In the genomic region with DNA sequence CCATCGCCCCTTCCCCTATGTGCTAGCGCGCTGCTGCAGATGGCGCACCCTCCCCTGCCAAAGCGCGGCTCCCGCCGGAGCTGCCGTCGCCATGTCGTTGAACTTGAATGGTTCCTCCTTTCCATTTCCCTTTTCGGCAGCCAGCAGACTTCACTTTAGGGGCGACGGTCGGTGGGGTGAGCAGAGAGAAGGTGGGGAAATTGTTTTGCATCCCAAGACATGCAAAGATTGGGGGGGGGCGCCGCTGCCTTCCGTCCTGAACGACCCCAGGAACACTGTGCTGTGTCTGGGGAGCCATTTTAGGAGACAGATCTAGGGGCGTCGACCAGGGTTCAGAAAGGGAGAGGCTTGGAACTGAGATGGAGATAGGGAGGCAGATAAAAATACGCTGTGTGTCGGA, we compare ENCODE assay signal across 13 mouse cellular contexts. TPM values are rescaled to one million over a fixed set of nuclear protein-coding genes. Genes with fewer than 3 reads are reported as not detected.
DNase-seq lines count a peak whose midpoint lies in the region; ATAC-seq lines count a peak whose summit lies in the region.
"Had no signal": no experiment of that assay in that cellular context is flagged by ENCODE, and none has a peak within 500 bp of the region (broad histone marks: within the 10 kb centered on the region; RNA-seq: fewer than 3 reads in every experiment).

No protein-coding gene starts in this region.

- H3K27me3 ChIP-seq in embryonic facial prominence, embryonic 12.5 days: peaks cover 98% of the 10 kb centered on the region
- peaks cover 100% of the 10 kb centered on the region for H3K27me3 ChIP-seq in embryonic facial prominence, embryonic 10.5 days (replicated peaks; ENCODE audit: low read depth, poor library complexity, severe bottlenecking)
- H3K27me3 ChIP-seq in limb, embryonic 11.5 days (ENCODE audit: control insufficient read depth, insufficient read depth, low read length): peaks cover 20% of the 10 kb centered on the region
- peaks cover 87% of the 10 kb centered on the region for H3K27me3 ChIP-seq in neural tube, embryonic 15.5 days (replicated peaks)

- ATAC-seq in embryonic facial prominence, embryonic 12.5 days (ENCODE audit: insufficient number of reproducible peaks, insufficient read depth, low FRiP score, low TSS enrichment): no peak
- ATAC-seq in limb, embryonic 11.5 days (ENCODE audit: insufficient number of reproducible peaks, low FRiP score, low TSS enrichment, low read depth): no peak
- no peak for ATAC-seq in neural tube, embryonic 15.5 days (ENCODE audit: low FRiP score)
- no peak for ATAC-seq in megakaryocyte-erythroid progenitor cell, adult 5-6 weeks (replicated peaks; ENCODE audit: low FRiP score, low TSS enrichment, poor library complexity, severe bottlenecking)
- ATAC-seq: forebrain, embryonic 14.5 days had no signal

- no peak overlapping the region for H3K4me3 ChIP-seq in embryonic facial prominence, embryonic 12.5 days
- H3K4me3 ChIP-seq in embryonic facial prominence, embryonic 10.5 days: no peak overlapping the region
- peak overlapping the region; percentile 77 for H3K4me3 ChIP-seq in limb, embryonic 11.5 days (ENCODE audit: low read depth, low read length)
- H3K4me3 ChIP-seq in neural tube, embryonic 15.5 days (replicated peaks): peak overlapping the region; percentile 46

- no peaks in the 10 kb centered on the region for H3K9me3 ChIP-seq in embryonic facial prominence, embryonic 12.5 days
- H3K9me3 ChIP-seq in embryonic facial prominence, embryonic 10.5 days: no peaks in the 10 kb centered on the region
- H3K9me3 ChIP-seq in limb, embryonic 11.5 days (ENCODE audit: control insufficient read depth, low read length): no peaks in the 10 kb centered on the region
- no peaks in the 10 kb centered on the region for H3K9me3 ChIP-seq in neural tube, embryonic 15.5 days (replicated peaks)

- H3K4me1 ChIP-seq in embryonic facial prominence, embryonic 12.5 days: peaks cover 18% of the 10 kb centered on the region
- H3K4me1 ChIP-seq in embryonic facial prominence, embryonic 10.5 days: peaks cover 20% of the 10 kb centered on the region
- peaks cover 18% of the 10 kb centered on the region for H3K4me1 ChIP-seq in limb, embryonic 11.5 days (ENCODE audit: control insufficient read depth, insufficient read depth, low read length)
- peaks cover 21% of the 10 kb centered on the region for H3K4me1 ChIP-seq in neural tube, embryonic 15.5 days

- H3K27ac ChIP-seq in embryonic facial prominence, embryonic 12.5 days: no peak overlapping the region
- H3K27ac ChIP-seq in embryonic facial prominence, embryonic 10.5 days (replicated peaks): no peak overlapping the region
- peak overlapping the region; percentile 95 for H3K27ac ChIP-seq in limb, embryonic 11.5 days (replicated peaks; ENCODE audit: low read depth, low read length)
- peak overlapping the region; percentile 81 for H3K27ac ChIP-seq in neural tube, embryonic 15.5 days (replicated peaks)
- H3K27ac ChIP-seq: liver, embryonic 14.5 days had no signal

- WGBS in embryonic facial prominence, embryonic 12.5 days: under 1% methylated on average over 23 of the region's 23 CpGs
- under 1% methylated on average over 23 of the region's 23 CpGs for WGBS in embryonic facial prominence, embryonic 10.5 days
- WGBS in limb, embryonic 11.5 days: under 1% methylated on average over 23 of the region's 23 CpGs
- WGBS in neural tube, embryonic 15.5 days: under 1% methylated on average over 23 of the region's 23 CpGs

- no peak for DNase-seq in embryonic facial prominence, embryonic 10.5 days (ENCODE audit: low spot score)
- DNase-seq in kidney, postnatal 10 days: peak; percentile 50
- no peak for DNase-seq in kidney, adult 11 months
- DNase-seq in limb, embryonic 11.5 days (ENCODE audit: low spot score): peak; percentile 69
- DNase-seq in right cerebral cortex, postnatal 4 days: no peak
- DNase-seq: gastrocnemius, postnatal 10 days had no signal

- H3K36me3 ChIP-seq in embryonic facial prominence, embryonic 12.5 days: no peaks in the 10 kb centered on the region
- no peaks in the 10 kb centered on the region for H3K36me3 ChIP-seq in embryonic facial prominence, embryonic 10.5 days (replicated peaks)
- H3K36me3 ChIP-seq in limb, embryonic 11.5 days (ENCODE audit: control insufficient read depth, insufficient read depth, low read length): no peaks in the 10 kb centered on the region
- no peaks in the 10 kb centered on the region for H3K36me3 ChIP-seq in neural tube, embryonic 15.5 days

- H3K9ac ChIP-seq in embryonic facial prominence, embryonic 12.5 days: no peak overlapping the region
- peak overlapping the region; percentile 97 for H3K9ac ChIP-seq in limb, embryonic 11.5 days (ENCODE audit: low read length)
- 0 out of 2 replicates have a peak overlapping the region, but pooled peaks have one; percentile 15 for H3K9ac ChIP-seq in neural tube, embryonic 15.5 days (replicated peaks)
- H3K9ac ChIP-seq: liver, embryonic 14.5 days had no signal

- H3K4me2 ChIP-seq in embryonic facial prominence, embryonic 12.5 days (replicated peaks): 0 out of 2 replicates have a peak overlapping the region, but pooled peaks have one; percentile 5
- peak overlapping the region; percentile 47 for H3K4me2 ChIP-seq in limb, embryonic 11.5 days (ENCODE audit: low read depth, severe bottlenecking)
- H3K4me2 ChIP-seq in neural tube, embryonic 15.5 days: peak overlapping the region; percentile 53

RNA-seq across cellular contexts. Expression of a gene that starts 0.6 kb away (rescaled TPM):
- polyA plus RNA-seq in embryonic facial prominence, embryonic 12.5 days (2016; fragmentation: Nextera tagmentation; extraction: Ambion mirVana): not detected in 2 replicates
- not detected in 2 replicates for polyA plus RNA-seq in embryonic facial prominence, embryonic 10.5 days (2016; fragmentation: Nextera tagmentation; extraction: Ambion mirVana)
- 59.6 and 64.4 TPM in 2 replicates for polyA plus RNA-seq in limb, embryonic 11.5 days (2014; fragmentation: Nextera tagmentation; extraction: Ambion mirVana)
- 4.1 and 9.2 TPM in 2 replicates for polyA plus RNA-seq in neural tube, embryonic 15.5 days (2015; fragmentation: Nextera tagmentation; extraction: Ambion mirVana)
- not detected in 2 replicates for total RNA-seq in megakaryocyte-erythroid progenitor cell, adult 5-6 weeks (2014; fragmentation: Nextera tagmentation)
- total RNA-seq in megakaryocyte-erythroid progenitor cell, adult 5-6 weeks (2017): not detected in 2 replicates
- total RNA-seq: MEL had no signal
- polyA plus RNA-seq: forebrain, embryonic 14.5 days; hindbrain, embryonic 11.5 days had no signal

RNA-seq across cellular contexts. Expression of a gene that starts 5.2 kb away (rescaled TPM):
- polyA plus RNA-seq in embryonic facial prominence, embryonic 12.5 days (2016; fragmentation: Nextera tagmentation; extraction: Ambion mirVana): 0.11 TPM in 1 of 2 replicates, not detected in the other
- not detected in 2 replicates for polyA plus RNA-seq in embryonic facial prominence, embryonic 10.5 days (2016; fragmentation: Nextera tagmentation; extraction: Ambion mirVana)
- polyA plus RNA-seq in limb, embryonic 11.5 days (2014; fragmentation: Nextera tagmentation; extraction: Ambion mirVana): 80.7 and 82.2 TPM in 2 replicates
- polyA plus RNA-seq in neural tube, embryonic 15.5 days (2015; fragmentation: Nextera tagmentation; extraction: Ambion mirVana): 0.38 and 0.43 TPM in 2 replicates
- not detected in 2 replicates for total RNA-seq in megakaryocyte-erythroid progenitor cell, adult 5-6 weeks (2014; fragmentation: Nextera tagmentation)
- not detected in 2 replicates for total RNA-seq in megakaryocyte-erythroid progenitor cell, adult 5-6 weeks (2017)
- total RNA-seq: gastrocnemius, postnatal 10 days; MEL had no signal
- polyA plus RNA-seq: forebrain, embryonic 14.5 days; hindbrain, embryonic 11.5 days had no signal

RNA-seq across cellular contexts. Expression of a gene that starts 11.7 kb away (rescaled TPM):
- not detected in 2 replicates for polyA plus RNA-seq in embryonic facial prominence, embryonic 12.5 days (2016; fragmentation: Nextera tagmentation; extraction: Ambion mirVana)
- not detected in 2 replicates for polyA plus RNA-seq in embryonic facial prominence, embryonic 10.5 days (2016; fragmentation: Nextera tagmentation; extraction: Ambion mirVana)
- 52.0 and 55.0 TPM in 2 replicates for polyA plus RNA-seq in limb, embryonic 11.5 days (2014; fragmentation: Nextera tagmentation; extraction: Ambion mirVana)
- polyA plus RNA-seq in neural tube, embryonic 15.5 days (2015; fragmentation: Nextera tagmentation; extraction: Ambion mirVana): 61.8 and 83.6 TPM in 2 replicates
- not detected in 2 replicates for total RNA-seq in megakaryocyte-erythroid progenitor cell, adult 5-6 weeks (2014; fragmentation: Nextera tagmentation)
- 0.65 TPM in 1 of 2 replicates, not detected in the other for total RNA-seq in megakaryocyte-erythroid progenitor cell, adult 5-6 weeks (2017)
- total RNA-seq: MEL had no signal
- polyA plus RNA-seq: forebrain, embryonic 14.5 days; hindbrain, embryonic 11.5 days had no signal

RNA-seq across cellular contexts. Expression of a gene that starts 11.9 kb away (rescaled TPM):
- polyA plus RNA-seq in embryonic facial prominence, embryonic 12.5 days (2016; fragmentation: Nextera tagmentation; extraction: Ambion mirVana): not detected in 2 replicates
- not detected in 2 replicates for polyA plus RNA-seq in embryonic facial prominence, embryonic 10.5 days (2016; fragmentation: Nextera tagmentation; extraction: Ambion mirVana)
- 55.3 and 59.8 TPM in 2 replicates for polyA plus RNA-seq in limb, embryonic 11.5 days (2014; fragmentation: Nextera tagmentation; extraction: Ambion mirVana)
- polyA plus RNA-seq in neural tube, embryonic 15.5 days (2015; fragmentation: Nextera tagmentation; extraction: Ambion mirVana): 0.14 and 0.20 TPM in 2 replicates
- total RNA-seq in megakaryocyte-erythroid progenitor cell, adult 5-6 weeks (2014; fragmentation: Nextera tagmentation): not detected in 2 replicates
- not detected in 2 replicates for total RNA-seq in megakaryocyte-erythroid progenitor cell, adult 5-6 weeks (2017)
- total RNA-seq: gastrocnemius, postnatal 10 days; MEL had no signal
- polyA plus RNA-seq: forebrain, embryonic 14.5 days; hindbrain, embryonic 11.5 days had no signal

RNA-seq across cellular contexts. Expression of a gene that starts 17.5 kb away (rescaled TPM):
- 0.37 and 0.72 TPM in 2 replicates for polyA plus RNA-seq in embryonic facial prominence, embryonic 12.5 days (2016; fragmentation: Nextera tagmentation; extraction: Ambion mirVana)
- polyA plus RNA-seq in embryonic facial prominence, embryonic 10.5 days (2016; fragmentation: Nextera tagmentation; extraction: Ambion mirVana): not detected in 2 replicates
- 17.1 and 24.1 TPM in 2 replicates for polyA plus RNA-seq in limb, embryonic 11.5 days (2014; fragmentation: Nextera tagmentation; extraction: Ambion mirVana)
- polyA plus RNA-seq in neural tube, embryonic 15.5 days (2015; fragmentation: Nextera tagmentation; extraction: Ambion mirVana): 20.0 and 21.3 TPM in 2 replicates
- total RNA-seq in megakaryocyte-erythroid progenitor cell, adult 5-6 weeks (2014; fragmentation: Nextera tagmentation): not detected in 2 replicates
- total RNA-seq in megakaryocyte-erythroid progenitor cell, adult 5-6 weeks (2017): not detected in 2 replicates
- total RNA-seq: MEL had no signal
- polyA plus RNA-seq: forebrain, embryonic 14.5 days had no signal

Comparison
In these comparisons a context has a peak if more than half of its experiments do, and no peak if none do; other contexts are left out.
1. DNase-seq: peak in kidney, postnatal 10 days (single experiment) and limb, embryonic 11.5 days (single experiment); none in embryonic facial prominence, embryonic 10.5 days (single experiment), kidney, adult 11 months (single experiment) and right cerebral cortex, postnatal 4 days (single experiment).
2. H3K27ac ChIP-seq: peak in limb, embryonic 11.5 days (single experiment) and neural tube, embryonic 15.5 days (single experiment); none in embryonic facial prominence, embryonic 12.5 days (single experiment) and embryonic facial prominence, embryonic 10.5 days (single experiment).
3. H3K4me3 ChIP-seq: peak in limb, embryonic 11.5 days (single experiment) and neural tube, embryonic 15.5 days (single experiment); none in embryonic facial prominence, embryonic 12.5 days (single experiment) and embryonic facial prominence, embryonic 10.5 days (single experiment).
4. RNA of a gene that starts 5.2 kb away (polyA plus RNA-seq): 80.7 to 82.2 TPM in limb, embryonic 11.5 days; 0.38 to 0.43 TPM in neural tube, embryonic 15.5 days, 0.11 TPM in embryonic facial prominence, embryonic 12.5 days and not detected in embryonic facial prominence, embryonic 10.5 days; every median in the first group is over 10 times any median in the second.
5. RNA of a gene that starts 11.7 kb away (polyA plus RNA-seq): 61.8 to 83.6 TPM in neural tube, embryonic 15.5 days and 52.0 to 55.0 TPM in limb, embryonic 11.5 days; not detected in embryonic facial prominence, embryonic 12.5 days and not detected in embryonic facial prominence, embryonic 10.5 days; every median in the first group is over 10 times any median in the second.
6. Peak in every context shown above with its lines, with median percentiles within 50 percentile points of each other: H3K4me2 ChIP-seq.